Mouse (Mus musculus) neural tube, embryonic 14.5 days (tissue): ENCODE results near the gene Gapvd1. TPM values are rescaled to one million over a fixed set of nuclear protein-coding genes. Genes with fewer than 3 reads are reported as not detected.
"Not testable (repeated sequence)": the region's sequence is repeated elsewhere in the genome, so short reads cannot be mapped to it uniquely, and the experiment has no call there.

Experiments
- ATAC-seq: fragments of 200-750 bp; cut with Nextera tagmentation; 2 replicates; pipeline ENCODE4 v1.8.0; 2017; ENCODE audit warnings: low read depth, mild to moderate bottlenecking, moderate TSS enrichment, moderate library complexity
- H3K27ac ChIP-seq: fragments of 300-500 bp; sonication (generic); 2 replicates; pipeline ENCODE4 v1.5.1; 2014; ENCODE audit warnings: low read depth, mild to moderate bottlenecking, control low read depth, low read length, moderate library complexity, mixed read lengths
- H3K27me3 ChIP-seq: fragments of 300-500 bp; sonication (generic); 2 replicates; pipeline ENCODE4 v1.6.1; 2014; ENCODE audit warnings: low read length; ENCODE audit not compliant: control insufficient read depth, insufficient read depth
- H3K36me3 ChIP-seq: fragments of 300-500 bp; sonication (generic); 2 replicates; pipeline ENCODE4 v1.6.1; 2014; ENCODE audit warnings: low read length, mixed read lengths; ENCODE audit not compliant: control insufficient read depth, insufficient read depth
- H3K4me1 ChIP-seq: fragments of 300-500 bp; sonication (generic); 2 replicates; pipeline ENCODE4 v1.6.1; 2014; ENCODE audit warnings: low read length; ENCODE audit not compliant: control insufficient read depth, insufficient read depth
- H3K4me2 ChIP-seq: fragments of 300-500 bp; sonication (generic); 2 replicates; pipeline ENCODE4 v1.6.1; 2014; ENCODE audit warnings: mild to moderate bottlenecking, low read depth, low read length, control low read depth
- H3K4me3 ChIP-seq: fragments of 300-500 bp; sonication (generic); 2 replicates; pipeline ENCODE4 v1.5.1; 2014; ENCODE audit warnings: low read depth, low read length, control low read depth, mixed read lengths
- H3K9ac ChIP-seq: fragments of 300-500 bp; sonication (generic); replicated peaks from 2 replicates; pipeline ENCODE4 v1.6.1; 2014; ENCODE audit warnings: low read depth, mild to moderate bottlenecking, control low read depth, low read length, mixed read lengths
- H3K9me3 ChIP-seq: fragments of 300-500 bp; sonication (generic); 2 replicates; pipeline ENCODE4 v1.6.1; 2016; ENCODE audit warnings: low read length; ENCODE audit not compliant: control insufficient read depth
- WGBS: fragments of 180-500 bp; shearing (Covaris S2); extraction: QIAGEN DNeasy Blood & Tissue Kit; methylation state at CpG from one replicate; pipeline ENCODE4 v1.1.7; 2014; 5-methylcytosine and 5-hydroxymethylcytosine counted together
- polyA plus RNA-seq: library from polyadenylated mRNA; unstranded; fragments of >200 nt; fragmentation: Nextera tagmentation; extraction: Ambion mirVana; gene quantifications from 2 replicates; pipeline ENCODE4 v1.2.1, GENCODE M21; 2014

Gapvd1 gene
- polyA plus RNA-seq, 1 experiment from 2014 or later = 119 TPM

- Histone ChIP-seq H3K27me3 (no peaks in the 10 kb centered on the region), H3K4me3 (no peak overlapping the region), H3K4me2 (no peak overlapping the region), H3K36me3 (peaks cover 3% of the 10 kb centered on the region; the same call in 1 of the 2 replicates), H3K9me3 (no peaks in the 10 kb centered on the region), H3K9ac (no peak overlapping the region), H3K4me1 (0 out of 2 replicates have a peak, but pooled peaks cover 4% of the 10 kb centered on the region), H3K27ac (no peak overlapping the region)
- no peak for ATAC-seq
- 94% methylated on average over 7 of the region's 7 CpGs for WGBS
These were observed 40.4 kb upstream of the Gapvd1 start for GRCm38 (mm10) chr2:34795426-34795825.

- H3K9me3 ChIP-seq = no peaks in the 10 kb centered on the region
- peaks cover 3% of the 10 kb centered on the region; the same call in 1 of the 2 replicates for H3K36me3 ChIP-seq
- 95% methylated on average over 2 of the region's 2 CpGs for WGBS
- H3K4me1 ChIP-seq = 0 out of 2 replicates have a peak, but pooled peaks cover 4% of the 10 kb centered on the region
- ATAC-seq = no peak
- H3K27me3 ChIP-seq = no peaks in the 10 kb centered on the region
- no peak overlapping the region for H3K27ac ChIP-seq
- no peak overlapping the region for H3K4me2 ChIP-seq
- H3K9ac ChIP-seq = no peak overlapping the region
- no peak overlapping the region for H3K4me3 ChIP-seq
These were observed 39.5 kb upstream of the Gapvd1 start for GRCm38 (mm10) chr2:34794511-34794910.

- not testable (repeated sequence) for H3K27me3 ChIP-seq, H3K36me3 ChIP-seq, H3K4me3 ChIP-seq, ATAC-seq, H3K4me1 ChIP-seq, H3K4me2 ChIP-seq, H3K9me3 ChIP-seq, H3K9ac ChIP-seq, H3K27ac ChIP-seq
- 87% methylated on average over 2 of the region's 2 CpGs for WGBS
These were observed 37.5 kb upstream of the Gapvd1 start for GRCm38 (mm10) chr2:34792543-34792942.

- H3K4me3 ChIP-seq = no peak overlapping the region
- ATAC-seq = no peak
- H3K4me1 ChIP-seq = no peaks in the 10 kb centered on the region
- H3K27me3 ChIP-seq = no peaks in the 10 kb centered on the region
- 93% methylated on average over 8 of the region's 8 CpGs for WGBS
- H3K9me3 ChIP-seq = no peaks in the 10 kb centered on the region
- peaks cover 3% of the 10 kb centered on the region; the same call in 1 of the 2 replicates for H3K36me3 ChIP-seq
- H3K4me2 ChIP-seq = no peak overlapping the region
- no peak overlapping the region for H3K27ac ChIP-seq
- H3K9ac ChIP-seq = no peak overlapping the region
These were observed 35.2 kb upstream of the Gapvd1 start for GRCm38 (mm10) chr2:34790282-34790681.

GRCm38 (mm10) chr2:34784085-34784484 lies 29.1 kb upstream of the Gapvd1 start:
- Histone ChIP-seq H3K4me2 (no peak overlapping the region), H3K4me3 (no peak overlapping the region), H3K9ac (no peak overlapping the region), H3K27ac (no peak overlapping the region), H3K9me3 (no peaks in the 10 kb centered on the region), H3K36me3 (peaks cover 8% of the 10 kb centered on the region), H3K27me3 (no peaks in the 10 kb centered on the region), H3K4me1 (no peaks in the 10 kb centered on the region)
- no peak for ATAC-seq
- 70% methylated on average over 2 of the region's 2 CpGs for WGBS

GRCm38 (mm10) chr2:34783064-34784020 lies 28.3 kb upstream of the Gapvd1 start:
- Histone ChIP-seq H3K36me3 (peaks cover 15% of the 10 kb centered on the region), H3K9ac (no peak overlapping the region), H3K27me3 (no peaks in the 10 kb centered on the region), H3K27ac (no peak overlapping the region), H3K4me3 (no peak overlapping the region), H3K4me1 (no peaks in the 10 kb centered on the region), H3K4me2 (no peak overlapping the region), H3K9me3 (no peaks in the 10 kb centered on the region)
- ATAC-seq = no peak
- 94% methylated on average over 14 of the region's 14 CpGs for WGBS

GRCm38 (mm10) chr2:34777237-34777868 lies 22.3 kb upstream of the Gapvd1 start:
- Histone ChIP-seq H3K9me3 (no peaks in the 10 kb centered on the region), H3K9ac (no peak overlapping the region), H3K4me1 (peaks cover 39% of the 10 kb centered on the region), H3K4me2 (peak overlapping the region; percentile 15; the same call in 1 of the 2 replicates), H3K4me3 (no peak overlapping the region), H3K36me3 (peaks cover 50% of the 10 kb centered on the region), H3K27ac (no peak overlapping the region), H3K27me3 (no peaks in the 10 kb centered on the region)
- no peak for ATAC-seq
- WGBS = 68% methylated on average over 1 of the region's 1 CpGs

GRCm38 (mm10) chr2:34774493-34774892 lies 19.5 kb upstream of the Gapvd1 start:
- H3K27me3 ChIP-seq = no peaks in the 10 kb centered on the region
- H3K9me3 ChIP-seq = no peaks in the 10 kb centered on the region
- peak overlapping the region; percentile 85 for H3K4me2 ChIP-seq
- H3K36me3 ChIP-seq = peaks cover 49% of the 10 kb centered on the region
- H3K4me1 ChIP-seq = peaks cover 45% of the 10 kb centered on the region
- H3K27ac ChIP-seq = no peak overlapping the region
- WGBS = 91% methylated on average over 6 of the region's 6 CpGs
- H3K4me3 ChIP-seq = peak overlapping the region; percentile 9; the same call in 1 of the 2 replicates
- H3K9ac ChIP-seq = no peak overlapping the region
- ATAC-seq = no peak

- no peak for ATAC-seq
- H3K36me3 ChIP-seq = peaks cover 41% of the 10 kb centered on the region
- H3K9ac ChIP-seq = no peak overlapping the region
- WGBS = 97% methylated on average over 4 of the region's 4 CpGs
- peak overlapping the region; percentile 96 for H3K4me3 ChIP-seq
- peak overlapping the region; percentile 85 for H3K4me2 ChIP-seq
- H3K9me3 ChIP-seq = no peaks in the 10 kb centered on the region
- no peaks in the 10 kb centered on the region for H3K27me3 ChIP-seq
- H3K27ac ChIP-seq = no peak overlapping the region
- peaks cover 45% of the 10 kb centered on the region for H3K4me1 ChIP-seq
These were observed 18.6 kb upstream of the Gapvd1 start for GRCm38 (mm10) chr2:34773673-34774072.
